Mouse (Mus musculus): ENCODE results near the gene Numbl.

The Numbl gene

GRCm38 (mm10) chr7:27296518-27296917, 38.3 kb downstream of the Numbl start:
- no peak for DNase-seq (ENCODE audit: low read depth)

GRCm38 (mm10) chr7:27298033-27298610, 39.9 kb downstream of the Numbl start:
- DNase-seq (ENCODE audit: low read depth) = no peak

- DNase-seq (ENCODE audit: low read depth) = no peak
Observed at GRCm38 (mm10) chr7:27298816-27299215, 40.6 kb downstream of the Numbl start.

GRCm38 (mm10) chr7:27300351-27300750, 42.1 kb downstream of the Numbl start:
- DNase-seq (ENCODE audit: low read depth) = no peak

- no peak for DNase-seq (ENCODE audit: low read depth)
Observed at GRCm38 (mm10) chr7:27300801-27301200, 42.6 kb downstream of the Numbl start.

- DNase-seq (ENCODE audit: low read depth) = peak; percentile 61
Observed at GRCm38 (mm10) chr7:27302172-27302571, 43.9 kb downstream of the Numbl start.

- no peak for DNase-seq (ENCODE audit: low read depth)
Observed at GRCm38 (mm10) chr7:27305091-27305730, 47.0 kb downstream of the Numbl start.

- no peak for DNase-seq (ENCODE audit: low read depth)
Observed at GRCm38 (mm10) chr7:27306161-27307160, 48.2 kb downstream of the Numbl start.

GRCm38 (mm10) chr7:27307551-27307950, 49.3 kb downstream of the Numbl start:
- DNase-seq (ENCODE audit: low read depth) = no peak

- no peak for DNase-seq (ENCODE audit: low read depth)
Observed at GRCm38 (mm10) chr7:27308821-27309549, 50.8 kb downstream of the Numbl start.

- no peak for DNase-seq (ENCODE audit: low read depth)
Observed at GRCm38 (mm10) chr7:27309832-27310231, 51.6 kb downstream of the Numbl start.

- no peak for DNase-seq (ENCODE audit: low read depth)
Observed at GRCm38 (mm10) chr7:27310306-27310705, 52.1 kb downstream of the Numbl start.

- DNase-seq (ENCODE audit: low read depth) = no peak
Observed at GRCm38 (mm10) chr7:27310996-27311535, 52.8 kb downstream of the Numbl start.

- no peak for DNase-seq (ENCODE audit: low read depth)
Observed at GRCm38 (mm10) chr7:27311651-27312284, 53.5 kb downstream of the Numbl start.

GRCm38 (mm10) chr7:27314393-27314792, 56.2 kb downstream of the Numbl start:
- DNase-seq (ENCODE audit: low read depth) = no peak

GRCm38 (mm10) chr7:27315958-27316357, 57.7 kb downstream of the Numbl start:
- DNase-seq (ENCODE audit: low read depth) = no peak

GRCm38 (mm10) chr7:27319411-27319810, 61.2 kb downstream of the Numbl start:
- DNase-seq (ENCODE audit: low read depth) = no peak

- no peak for DNase-seq (ENCODE audit: low read depth)
Observed at GRCm38 (mm10) chr7:27322291-27322690, 64.1 kb downstream of the Numbl start.

GRCm38 (mm10) chr7:27323001-27323400, 64.8 kb downstream of the Numbl start:
- DNase-seq (ENCODE audit: low read depth) = no peak

GRCm38 (mm10) chr7:27324161-27324560, 65.9 kb downstream of the Numbl start:
- no peak for DNase-seq (ENCODE audit: low read depth)

- DNase-seq (ENCODE audit: low read depth) = no peak
Observed at GRCm38 (mm10) chr7:27324928-27325327, 66.7 kb downstream of the Numbl start.
